Mouse (Mus musculus) kidney, postnatal 0 days (tissue): ENCODE measurements around the gene Dpep3. TPM values are rescaled to one million over a fixed set of nuclear protein-coding genes. Genes with fewer than 3 reads are reported as not detected.

ENCODE experiments used
- ATAC-seq: fragments of 200-750 bp; cut with Nextera tagmentation; replicated peaks from 2 replicates; pipeline ENCODE4 v1.8.0; 2017; ENCODE audit warnings: low read depth, moderate number of reproducible peaks, moderate TSS enrichment, moderate library complexity; ENCODE audit not compliant: low FRiP score
- DNase-seq: peaks from one replicate; pipeline ENCODE4 v3.0.0-alpha.2; 2016; ENCODE audit warnings: low spot score
- H3K27ac ChIP-seq: fragments of 300-500 bp; sonication (generic); 2 replicates; pipeline ENCODE4 v1.5.1; 2014; ENCODE audit warnings: mild to moderate bottlenecking
- H3K27me3 ChIP-seq: fragments of 300-500 bp; sonication (generic); 2 replicates; pipeline ENCODE4 v1.6.1; 2014; ENCODE audit warnings: low read length, mixed read lengths; ENCODE audit not compliant: insufficient read depth
- H3K36me3 ChIP-seq: fragments of 300-500 bp; sonication (generic); 2 replicates; pipeline ENCODE4 v1.6.1; 2014; ENCODE audit warnings: low read length, mixed read lengths; ENCODE audit not compliant: insufficient read depth
- H3K4me1 ChIP-seq: fragments of 300-500 bp; sonication (generic); replicated peaks from 2 replicates; pipeline ENCODE4 v1.6.1; 2014; ENCODE audit warnings: antibody characterized with exemption, low read length, mixed read lengths; ENCODE audit not compliant: insufficient read depth
- H3K4me2 ChIP-seq: fragments of 300-500 bp; sonication (generic); 2 replicates; pipeline ENCODE4 v1.6.1; 2014; ENCODE audit warnings: mild to moderate bottlenecking, low read length, moderate library complexity, mixed read lengths
- H3K4me3 ChIP-seq: fragments of 300-500 bp; sonication (generic); replicated peaks from 2 replicates; pipeline ENCODE4 v1.5.1; 2014; ENCODE audit warnings: low read depth, low read length
- H3K9ac ChIP-seq: fragments of 300-500 bp; sonication (generic); 2 replicates; pipeline ENCODE4 v1.6.1; 2014; ENCODE audit warnings: low read depth, low read length
- H3K9me3 ChIP-seq: fragments of 300-500 bp; sonication (generic); replicated peaks from 2 replicates; pipeline ENCODE4 v1.6.1; 2016; ENCODE audit warnings: low read length, inconsistent platforms, mixed read lengths
- CTCF ChIP-seq: IDR thresholded peaks from 2 replicates; pipeline ENCODE4 v1.5.1; 2016; ENCODE audit warnings: antibody characterized with exemption, low read depth, mild to moderate bottlenecking, moderate library complexity
- WGBS: fragments of 180-500 bp; shearing (Covaris S2); extraction: QIAGEN DNeasy Blood & Tissue Kit; methylation state at CpG from one replicate; pipeline ENCODE4 v1.1.7; 2014; 5-methylcytosine and 5-hydroxymethylcytosine counted together
- polyA plus RNA-seq: library from polyadenylated mRNA; unstranded; fragments of >200 nt; fragmentation: Nextera tagmentation; extraction: Ambion mirVana; gene quantifications from 2 replicates; pipeline ENCODE4 v1.2.1, GENCODE M21; 2015

Gene Dpep3
- polyA plus RNA-seq, 1 experiment from 2014 or later: not detected

DNA sequence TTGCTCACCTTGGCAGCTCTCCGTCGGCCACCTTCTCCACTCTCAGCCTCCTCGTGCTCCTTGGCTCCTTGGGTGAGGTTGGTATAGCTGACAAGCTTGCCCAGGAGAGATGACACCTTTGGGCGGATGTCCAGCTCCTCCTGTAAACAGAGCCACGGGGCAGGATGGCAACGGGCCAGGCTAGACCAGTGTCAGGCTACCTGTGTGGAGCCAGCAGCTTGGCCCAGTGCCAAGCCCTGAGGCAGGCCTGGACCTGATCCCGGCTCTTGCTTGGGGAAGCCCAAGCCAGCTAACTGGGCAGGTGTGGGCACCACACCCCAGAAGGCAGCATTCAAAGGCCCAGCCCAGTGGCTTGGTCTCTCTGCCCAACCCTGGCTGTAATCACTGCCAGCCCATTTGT is 19.9 kb downstream of the Dpep3 start:
- no peak for TF ChIP-seq CTCF
- Histone ChIP-seq H3K27ac (no peak overlapping the region), H3K4me3 (no peak overlapping the region), H3K4me1 (peaks cover under 1% of the 10 kb centered on the region), H3K36me3 (0 out of 2 replicates have a peak, but pooled peaks cover 8% of the 10 kb centered on the region), H3K27me3 (no peaks in the 10 kb centered on the region), H3K9me3 (no peaks in the 10 kb centered on the region), H3K9ac (no peak overlapping the region), H3K4me2 (no peak overlapping the region)
- 70% methylated on average over 7 of the region's 7 CpGs for WGBS
- DNase-seq (no peak), ATAC-seq (peak; percentile 36)

DNA sequence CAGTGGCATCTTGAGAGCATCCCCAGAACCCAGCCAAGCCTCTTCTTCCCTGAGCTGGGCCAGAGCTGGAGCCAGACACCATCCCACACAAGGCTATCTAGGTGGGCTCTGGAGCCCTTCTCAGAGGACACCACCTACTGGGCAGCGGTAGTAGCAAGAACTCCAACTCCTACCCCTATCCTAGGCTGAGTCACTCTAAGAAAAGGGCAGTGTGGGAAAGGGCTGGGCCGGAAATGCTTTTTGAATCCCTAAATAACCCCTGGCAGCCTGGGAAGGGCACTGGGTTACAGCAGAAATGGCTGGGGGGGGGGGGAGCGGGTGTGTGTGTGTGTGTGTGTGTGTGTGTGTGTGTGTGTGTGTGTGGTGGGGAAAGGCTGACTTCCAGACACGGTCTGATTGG is 21.4 kb downstream of the Dpep3 start:
- DNase-seq: peak; percentile 45
- H3K4me3 ChIP-seq: no peak overlapping the region
- no peak overlapping the region for H3K9ac ChIP-seq
- H3K36me3 ChIP-seq: 0 out of 2 replicates have a peak, but pooled peaks cover 12% of the 10 kb centered on the region
- no peak for ATAC-seq
- H3K4me2 ChIP-seq: no peak overlapping the region
- H3K27me3 ChIP-seq: no peaks in the 10 kb centered on the region
- H3K9me3 ChIP-seq: no peaks in the 10 kb centered on the region
- H3K4me1 ChIP-seq: no peaks in the 10 kb centered on the region
- no peak overlapping the region for H3K27ac ChIP-seq
- 57% methylated on average over 3 of the region's 4 CpGs for WGBS
- peak; percentile 45; the same call in 1 of the 2 replicates for TF ChIP-seq CTCF

DNA sequence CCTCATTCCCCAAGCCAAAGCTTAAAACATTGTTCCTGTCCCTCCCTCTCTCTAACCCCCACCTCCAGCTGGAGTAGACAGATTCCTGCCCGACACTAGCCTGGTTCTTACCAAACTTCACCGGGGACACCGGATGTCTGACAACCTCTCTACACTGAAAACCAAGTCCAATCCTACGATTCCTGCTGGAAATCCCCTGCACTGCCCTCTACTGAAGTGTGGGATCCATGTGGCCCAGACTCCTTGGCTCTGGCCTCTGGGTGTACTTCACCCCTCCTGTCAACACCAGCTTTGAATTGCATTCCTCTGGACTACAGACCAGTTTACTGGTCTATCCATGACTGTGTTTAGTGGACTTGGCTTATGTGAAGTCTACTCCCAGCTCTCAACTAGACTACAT is 22.7 kb downstream of the Dpep3 start:
- Histone ChIP-seq H3K4me2 (no peak overlapping the region), H3K27me3 (no peaks in the 10 kb centered on the region), H3K27ac (no peak overlapping the region), H3K9ac (no peak overlapping the region), H3K4me3 (no peak overlapping the region), H3K36me3 (0 out of 2 replicates have a peak, but pooled peaks cover 14% of the 10 kb centered on the region), H3K4me1 (no peaks in the 10 kb centered on the region), H3K9me3 (no peaks in the 10 kb centered on the region)
- no peak for TF ChIP-seq CTCF
- WGBS: 91% methylated on average over 4 of the region's 4 CpGs
- DNase-seq: no peak
- ATAC-seq: no peak

DNA sequence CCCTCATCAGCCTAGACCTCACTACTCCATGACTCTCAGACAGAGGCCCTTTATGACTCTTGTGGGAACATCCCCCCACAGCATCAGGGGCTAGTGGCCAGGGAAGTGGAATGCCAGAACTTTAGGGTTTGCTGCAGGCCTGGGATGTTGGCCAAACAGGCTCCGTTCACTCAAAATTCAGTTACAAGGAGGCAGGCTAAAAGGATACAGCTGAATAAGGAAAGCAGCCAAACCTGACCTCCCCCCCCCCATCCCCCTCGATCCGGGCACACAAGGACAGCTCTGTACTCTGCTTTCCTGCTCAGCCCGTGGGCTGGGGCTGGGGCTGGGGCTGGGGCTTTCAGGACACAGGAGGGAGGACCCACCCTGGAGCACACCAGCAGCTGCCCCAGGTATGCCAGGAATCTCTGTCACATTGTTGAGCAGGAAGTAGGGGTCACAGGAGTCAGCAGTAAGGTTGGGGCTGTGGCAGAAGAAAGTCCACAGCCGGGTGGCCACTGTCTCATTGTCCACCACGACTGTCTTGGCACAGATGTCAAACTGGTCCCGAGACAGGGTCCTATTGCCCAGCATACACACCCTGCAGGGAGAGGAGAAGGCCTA is 28.1 kb downstream of the Dpep3 start:
- no peak overlapping the region for H3K4me2 ChIP-seq
- ATAC-seq (peak; percentile 67), DNase-seq (peak; percentile 44)
- H3K4me3 ChIP-seq: no peak overlapping the region
- H3K36me3 ChIP-seq: peaks cover 31% of the 10 kb centered on the region; the same call in 1 of the 2 replicates
- TF ChIP-seq CTCF: no peak
- 25% methylated on average over 7 of the region's 7 CpGs for WGBS
- no peaks in the 10 kb centered on the region for H3K9me3 ChIP-seq
- 0 out of 2 replicates have a peak, but pooled peaks cover 4% of the 10 kb centered on the region for H3K4me1 ChIP-seq
- H3K27ac ChIP-seq: 0 out of 2 replicates have a peak overlapping the region, but pooled peaks have one; percentile 1
- H3K9ac ChIP-seq: no peak overlapping the region
- no peaks in the 10 kb centered on the region for H3K27me3 ChIP-seq

DNA sequence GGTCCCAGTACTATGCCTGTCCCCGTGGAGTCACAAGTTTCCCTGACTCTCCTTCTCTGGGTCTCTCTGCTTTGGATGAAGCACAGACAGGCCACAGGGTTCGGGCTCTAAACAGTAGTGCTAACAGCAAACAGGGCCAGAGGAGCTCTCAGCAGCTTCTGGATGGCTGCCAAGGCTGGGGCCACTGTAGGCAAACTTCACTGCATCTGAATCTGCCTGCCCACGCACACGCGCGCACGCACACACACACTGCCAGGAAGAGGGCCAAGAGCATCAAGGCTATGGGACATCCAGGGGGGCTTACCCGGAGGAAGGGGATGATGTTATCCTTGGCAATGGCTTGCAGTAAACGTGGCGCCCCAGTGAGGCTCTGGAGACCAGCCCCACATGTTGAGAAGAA is 29.9 kb downstream of the Dpep3 start:
- Histone ChIP-seq H3K9me3 (no peaks in the 10 kb centered on the region), H3K36me3 (peaks cover 36% of the 10 kb centered on the region), H3K4me2 (no peak overlapping the region), H3K27ac (no peak overlapping the region), H3K27me3 (no peaks in the 10 kb centered on the region), H3K4me3 (no peak overlapping the region), H3K9ac (no peak overlapping the region), H3K4me1 (0 out of 2 replicates have a peak, but pooled peaks cover 4% of the 10 kb centered on the region)
- no peak for ATAC-seq
- no peak for TF ChIP-seq CTCF
- DNase-seq: peak; percentile 41
- 53% methylated on average over 10 of the region's 10 CpGs for WGBS

DNA sequence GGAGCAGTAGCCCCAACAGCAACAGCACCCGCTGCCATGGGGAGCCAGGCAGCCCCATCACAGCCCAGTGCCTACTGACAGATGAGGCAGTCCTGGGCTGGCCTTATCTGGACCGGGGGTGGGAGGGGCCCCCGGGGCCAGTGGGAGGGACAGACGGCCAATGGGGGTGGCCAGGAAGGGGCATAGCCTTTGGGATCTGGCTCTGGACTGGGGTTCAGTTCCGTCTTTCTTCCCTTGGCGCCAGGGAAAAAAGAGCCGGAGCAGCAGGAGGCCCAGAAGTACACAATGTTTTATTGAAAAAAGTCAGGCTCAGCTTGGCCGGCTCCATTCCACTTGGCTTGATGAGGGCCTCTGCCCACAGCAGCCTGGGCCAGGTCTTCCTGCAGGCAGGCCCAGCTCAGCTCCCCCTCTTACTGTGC is 35.9 kb downstream of the Dpep3 start, which contains the start of gene Lcat:
TSS of gene Lcat (minus strand) at position 62 of the 419 bp plus-strand sequence.
- no peak for DNase-seq

More for the DNA sequence above, 35.9 kb downstream of the Dpep3 start, which contains the start of gene Lcat:
- ATAC-seq: no peak
- H3K27ac ChIP-seq: no peak within 1 kb of the TSS
- no peak within 1 kb of the TSS for H3K4me2 ChIP-seq
- 88% methylated on average over 6 of the region's 8 CpGs for WGBS
- no peak for TF ChIP-seq CTCF
- peaks cover 36% of the 10 kb centered on the region for H3K36me3 ChIP-seq
- no peaks in the 10 kb centered on the region for H3K9me3 ChIP-seq
- no peak within 1 kb of the TSS for H3K9ac ChIP-seq
- H3K4me1 ChIP-seq: no peaks in the 10 kb centered on the region
- no peak within 1 kb of the TSS for H3K4me3 ChIP-seq
- H3K27me3 ChIP-seq: no peaks in the 10 kb centered on the region
